Mouse (Mus musculus) lung, postnatal 0 days (tissue): ENCODE measurements at regions not wholly inside any gene's neighbourhood (a gene's known extent, or its start where the extent isn't known, plus 50 kb on each side); places are given as distances from the start of the nearest gene placed in this dataset.

Experiments
- CTCF ChIP-seq: IDR thresholded peaks from 2 replicates; pipeline ENCODE4 v1.5.1; 2016; ENCODE audit warnings: antibody characterized with exemption, mild to moderate bottlenecking
- EP300 ChIP-seq: IDR thresholded peaks from 2 replicates; pipeline ENCODE4 v1.6.1; 2016; ENCODE audit warnings: antibody characterized with exemption, mild to moderate bottlenecking, control low read depth

DNA sequence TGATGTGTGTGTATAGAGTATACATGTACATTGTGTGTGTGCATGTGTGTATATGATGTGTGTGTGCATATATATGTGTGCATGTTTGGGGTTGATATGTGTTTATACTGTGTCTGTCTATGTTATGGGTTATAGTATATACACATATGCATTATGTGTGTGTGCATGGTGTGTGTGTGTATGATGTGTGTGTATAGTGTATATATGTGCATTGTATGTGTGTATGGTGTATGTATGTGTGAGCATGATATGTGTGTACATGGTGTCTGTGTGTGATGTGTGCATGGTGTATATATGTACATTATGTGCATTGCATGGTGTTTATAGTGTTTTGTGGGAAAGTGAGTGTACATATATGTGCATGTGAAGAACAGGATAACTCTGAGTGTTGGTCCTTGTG lies 90.4 kb upstream of the Sp4 start:
- TF ChIP-seq CTCF, result no peak
- no peak for TF ChIP-seq EP300
